Mouse (Mus musculus): ENCODE measurements around the gene Agpat3.

The Agpat3 gene

GRCm38 (mm10) chr10:78351887-78352665 lies at the start of gene Agpat3:
Gene Agpat3, minus strand, starts transcription at chr10:78352489.
- in situ Hi-C loops (cut with MboI, MseI): no loop called here

GRCm38 (mm10) chr10:78401127-78401526 lies 48.8 kb upstream of the Agpat3 start:
- in situ Hi-C loops (cut with MboI, MseI): no loop called here

GRCm38 (mm10) chr10:78399090-78399657 lies 46.9 kb upstream of the Agpat3 start:
- in situ Hi-C loops (cut with MboI, MseI): loop anchor here (10.0 kb wide), 1 partner anchor 1364 kb away; the partner anchor contains the start of gene Slc19a1

- in situ Hi-C loops (cut with MboI, MseI): loop anchor here (10.0 kb wide), 1 partner anchor 1362 kb away; the partner anchor contains the start of gene Slc19a1
Measured at GRCm38 (mm10) chr10:78396625-78396885, 44.3 kb upstream of the Agpat3 start.

GRCm38 (mm10) chr10:78395819-78396624 lies 43.7 kb upstream of the Agpat3 start:
- in situ Hi-C loops (cut with MboI, MseI): loop anchor here (10.0 kb wide), 1 partner anchor 1361 kb away; the partner anchor contains the start of gene Slc19a1

- in situ Hi-C loops (cut with MboI, MseI): loop anchor here (10.0 kb wide), 1 partner anchor 1361 kb away; the partner anchor contains the start of gene Slc19a1
Measured at GRCm38 (mm10) chr10:78395377-78395776, 43.1 kb upstream of the Agpat3 start.

GRCm38 (mm10) chr10:78392072-78392471 lies 39.8 kb upstream of the Agpat3 start:
- in situ Hi-C loops (cut with MboI, MseI): loop anchor here (10.0 kb wide), 1 partner anchor 1357 kb away; the partner anchor contains the start of gene Slc19a1

GRCm38 (mm10) chr10:78390982-78391470 lies 38.7 kb upstream of the Agpat3 start:
- in situ Hi-C loops (cut with MboI, MseI): loop anchor here (10.0 kb wide), 1 partner anchor 1356 kb away; the partner anchor contains the start of gene Slc19a1

- in situ Hi-C loops (cut with MboI, MseI): loop anchor here (10.0 kb wide), 1 partner anchor 334 kb away; no protein-coding TSS in a partner anchor
Measured at GRCm38 (mm10) chr10:78388216-78388980, 36.1 kb upstream of the Agpat3 start.

GRCm38 (mm10) chr10:78385520-78385919 lies 33.2 kb upstream of the Agpat3 start:
- in situ Hi-C loops (cut with MboI, MseI): loop anchor here (10.0 kb wide), 1 partner anchor 331 kb away; no protein-coding TSS in a partner anchor

- in situ Hi-C loops (cut with MboI, MseI): loop anchor here (5.0 to 10.0 kb wide), 2 partner anchors 96 to 329 kb away; no protein-coding TSS in a partner anchor
Measured at GRCm38 (mm10) chr10:78383567-78383966, 31.3 kb upstream of the Agpat3 start.

GRCm38 (mm10) chr10:78378516-78378915 lies 26.2 kb upstream of the Agpat3 start:
- in situ Hi-C loops (cut with MboI, MseI): no loop called here

- in situ Hi-C loops (cut with MboI, MseI): no loop called here
Measured at GRCm38 (mm10) chr10:78372681-78373668, 20.7 kb upstream of the Agpat3 start.

GRCm38 (mm10) chr10:78371746-78372145 lies 19.5 kb upstream of the Agpat3 start:
- in situ Hi-C loops (cut with MboI, MseI): no loop called here

GRCm38 (mm10) chr10:78367586-78367985 lies 15.3 kb upstream of the Agpat3 start:
- in situ Hi-C loops (cut with MboI, MseI): no loop called here

GRCm38 (mm10) chr10:78366851-78367312 lies 14.6 kb upstream of the Agpat3 start:
- in situ Hi-C loops (cut with MboI, MseI): no loop called here

- in situ Hi-C loops (cut with MboI, MseI): no loop called here
Measured at GRCm38 (mm10) chr10:78366195-78366834, 14.0 kb upstream of the Agpat3 start.

GRCm38 (mm10) chr10:78365555-78365954 lies 13.3 kb upstream of the Agpat3 start:
- in situ Hi-C loops (cut with MboI, MseI): no loop called here

- in situ Hi-C loops (cut with MboI, MseI): no loop called here
Measured at GRCm38 (mm10) chr10:78364106-78364505, 11.8 kb upstream of the Agpat3 start.
